Mouse (Mus musculus) cortical plate, adult 2 months (tissue): ENCODE results near the gene Dolpp1.
A peak's percentile ranks its signal among the peaks of the same experiment; 100 is the strongest.

Experiments used
- CTCF ChIP-seq: fragments of 200-500 bp; IDR thresholded peaks from 2 replicates; pipeline ENCODE4 v1.5.1; 2011; ENCODE audit warnings: mild to moderate bottlenecking, control low read depth, low read length; ENCODE audit not compliant: insufficient read depth; ENCODE audit errors: extremely low read depth
- POLR2A ChIP-seq: fragments of 200-500 bp; IDR thresholded peaks from 2 replicates; pipeline ENCODE4 v1.6.1; 2011; ENCODE audit warnings: mild to moderate bottlenecking, low read length, control low read depth; ENCODE audit not compliant: insufficient read depth; ENCODE audit errors: extremely low read depth

GRCm38 (mm10) chr2:30413038-30413973, 21.3 kb downstream of the Dolpp1 start:
- TF ChIP-seq CTCF (0 out of 2 replicates have a peak, but pooled peaks have one; percentile 0), POLR2A (peak; percentile 49; the same call in 1 of the 2 replicates)
